In the genomic region with DNA sequence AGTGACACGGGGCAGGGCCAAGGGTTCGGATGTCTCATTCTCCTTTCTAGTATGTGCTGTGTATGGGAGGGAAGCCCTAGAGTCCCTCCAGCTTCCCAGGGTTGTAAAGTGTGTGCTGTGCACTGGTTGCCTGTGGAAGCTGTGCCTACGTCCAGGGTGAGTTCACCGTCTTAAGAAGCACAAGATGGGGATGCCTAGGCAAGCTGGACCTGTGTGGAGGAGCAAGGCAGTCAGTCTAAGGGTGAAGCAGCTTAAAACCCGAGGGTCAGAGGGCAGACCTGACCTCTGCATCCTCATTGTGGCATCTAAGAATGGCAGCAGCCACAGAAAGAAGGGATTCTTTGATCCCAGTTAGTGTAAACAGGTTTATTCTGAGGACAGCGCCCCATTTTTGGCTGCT, we compare ENCODE assay signal across 17 mouse cellular contexts. TPM values are rescaled to one million over a fixed set of nuclear protein-coding genes. Genes with fewer than 3 reads are reported as not detected.
"Had no signal": no experiment of that assay in that cellular context is flagged by ENCODE, and none has a peak within 500 bp of the region (broad histone marks: within the 10 kb centered on the region; RNA-seq: fewer than 3 reads in every experiment).

No protein-coding gene starts in this region.

- H3K27ac ChIP-seq: liver, embryonic 15.5 days; midbrain, embryonic 10.5 days; midbrain, embryonic 12.5 days; neural tube, embryonic 13.5 days; neural tube, embryonic 15.5 days; stomach, embryonic 15.5 days had no signal

- H3K27me3 ChIP-seq: liver, embryonic 15.5 days; midbrain, embryonic 12.5 days; neural tube, embryonic 13.5 days; neural tube, embryonic 15.5 days; stomach, embryonic 15.5 days had no signal

- DNase-seq: lung, adult 18-20 months; lung, embryonic 14.5 days; lung, postnatal 10 days; midbrain, embryonic 14.5 days; right cerebral cortex, postnatal 14 days; thymus, adult 2 months; thymus, postnatal 25 days; thymus, postnatal 4 days had no signal

- H3K4me3 ChIP-seq: liver, embryonic 15.5 days; midbrain, embryonic 10.5 days; midbrain, embryonic 12.5 days; myocyte; neural tube, embryonic 13.5 days; neural tube, embryonic 15.5 days; stomach, embryonic 15.5 days had no signal

- ATAC-seq: midbrain, embryonic 16.5 days had no signal

- H3K9me3 ChIP-seq: liver, embryonic 15.5 days; midbrain, embryonic 10.5 days; midbrain, embryonic 12.5 days; neural tube, embryonic 13.5 days; neural tube, embryonic 15.5 days; stomach, embryonic 15.5 days had no signal

- H3K9ac ChIP-seq: liver, embryonic 15.5 days; lung, embryonic 14.5 days; midbrain, embryonic 12.5 days; neural tube, embryonic 13.5 days; stomach, embryonic 15.5 days had no signal

- H3K4me2 ChIP-seq: liver, embryonic 15.5 days; lung, embryonic 14.5 days; midbrain, embryonic 12.5 days; neural tube, embryonic 13.5 days; neural tube, embryonic 15.5 days; stomach, embryonic 15.5 days had no signal

RNA-seq across cellular contexts. Expression of a gene that starts 20.1 kb away (rescaled TPM):
- total RNA-seq: megakaryocyte-erythroid progenitor cell, adult 5-6 weeks had no signal
- polyA plus RNA-seq: liver, embryonic 15.5 days had no signal
